Mouse (Mus musculus): Measurements from ENCODE around the gene Khnyn. TPM values are rescaled to one million over a fixed set of nuclear protein-coding genes. Genes with fewer than 3 reads are reported as not detected.

Gene Khnyn
- polyA plus RNA-seq, 1 experiment, result 35.5 TPM

DNA sequence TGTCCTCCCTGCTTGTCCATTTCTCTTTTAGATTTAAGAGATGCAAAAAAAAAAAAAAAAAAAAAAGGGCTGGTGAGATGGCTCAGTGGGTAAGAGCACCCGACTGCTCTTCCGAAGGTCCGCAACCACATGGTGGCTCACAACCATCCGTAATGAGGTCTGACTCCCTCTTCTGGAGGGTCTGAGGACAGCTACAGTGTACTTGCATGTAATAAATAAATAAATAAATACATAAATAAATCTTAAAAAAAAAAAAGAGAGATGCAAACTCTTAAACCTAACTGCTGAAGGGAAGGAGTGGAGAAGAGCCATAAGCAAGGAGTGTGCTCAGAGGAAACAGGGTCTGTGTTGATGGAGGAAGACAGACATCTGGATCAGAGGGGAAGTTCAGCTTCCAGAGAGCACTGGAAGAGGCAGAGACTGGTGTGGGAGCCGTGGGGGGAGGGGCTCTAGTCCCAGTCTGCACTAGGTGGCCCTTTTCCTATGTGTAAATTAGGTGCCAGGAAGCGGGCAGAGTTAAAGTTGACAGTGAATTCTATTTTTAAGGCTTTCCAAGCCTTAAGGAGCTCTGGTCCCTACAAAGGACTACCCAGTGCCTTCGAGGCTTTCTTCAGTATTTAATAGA lies 6.3 kb upstream of the Khnyn start:
- peaks cover 18% of the 10 kb centered on the region for H3K4me1 ChIP-seq (replicated peaks; ENCODE audit: control insufficient read depth, insufficient read depth, low read length)
- TF ChIP-seq POLR2A (IDR thresholded peaks at IDR 0.05; ENCODE audit: control insufficient read depth, extremely low read depth, insufficient read depth, low read length, poor library complexity) (no peak), CTCF (IDR thresholded peaks at IDR 0.05; ENCODE audit: borderline replicate concordance, control insufficient read depth, extremely low read depth, insufficient read depth, low read length, poor library complexity) (no peak)
- no peak for DNase-seq
- H3K27me3 ChIP-seq (ENCODE audit: control insufficient read depth, insufficient read depth, low read length), result peaks cover 2% of the 10 kb centered on the region; the same call in 1 of the 2 replicates
- H3K27ac ChIP-seq (ENCODE audit: control insufficient read depth, insufficient read depth, low read length), result no peak overlapping the region
- WGBS, result 13% methylated on average over 7 of the region's 7 CpGs
- H3K36me3 ChIP-seq (ENCODE audit: control insufficient read depth, insufficient read depth, low read length), result no peaks in the 10 kb centered on the region
- H3K4me3 ChIP-seq (ENCODE audit: control insufficient read depth, insufficient read depth, low read length), result no peak overlapping the region

DNA sequence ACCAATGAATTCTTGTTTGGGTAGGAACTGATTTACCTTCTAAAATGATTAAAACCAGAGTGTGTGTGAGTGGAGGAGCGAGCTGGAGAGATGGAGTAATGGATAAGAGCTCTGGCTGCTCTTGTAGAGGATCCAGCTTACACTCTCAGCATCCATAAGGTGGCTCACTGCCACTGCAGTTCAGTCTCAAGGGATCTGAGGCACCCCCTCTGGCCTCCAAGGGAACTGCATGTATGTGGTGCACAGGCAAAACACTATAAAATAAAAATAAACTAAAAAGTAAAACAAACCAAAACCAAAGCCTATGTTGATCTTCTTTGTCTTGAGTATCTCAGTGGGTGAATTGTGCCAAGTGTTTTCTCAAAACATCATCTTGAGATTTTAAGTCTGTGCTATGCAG lies 5.1 kb upstream of the Khnyn start:
- TF ChIP-seq POLR2A (IDR thresholded peaks at IDR 0.05; ENCODE audit: control insufficient read depth, extremely low read depth, insufficient read depth, low read length, poor library complexity) (no peak), CTCF (IDR thresholded peaks at IDR 0.05; ENCODE audit: borderline replicate concordance, control insufficient read depth, extremely low read depth, insufficient read depth, low read length, poor library complexity) (no peak; the same call in 1 of the 2 replicates)
- Histone ChIP-seq H3K36me3 (ENCODE audit: control insufficient read depth, insufficient read depth, low read length) (no peaks in the 10 kb centered on the region), H3K27me3 (ENCODE audit: control insufficient read depth, insufficient read depth, low read length) (peaks cover 2% of the 10 kb centered on the region; the same call in 1 of the 2 replicates), H3K27ac (ENCODE audit: control insufficient read depth, insufficient read depth, low read length) (no peak overlapping the region), H3K4me3 (ENCODE audit: control insufficient read depth, insufficient read depth, low read length) (no peak overlapping the region), H3K4me1 (replicated peaks; ENCODE audit: control insufficient read depth, insufficient read depth, low read length) (peaks cover 11% of the 10 kb centered on the region)
- 17% methylated on average over 1 of the region's 1 CpGs for WGBS
- peak; percentile 83 for DNase-seq

DNA sequence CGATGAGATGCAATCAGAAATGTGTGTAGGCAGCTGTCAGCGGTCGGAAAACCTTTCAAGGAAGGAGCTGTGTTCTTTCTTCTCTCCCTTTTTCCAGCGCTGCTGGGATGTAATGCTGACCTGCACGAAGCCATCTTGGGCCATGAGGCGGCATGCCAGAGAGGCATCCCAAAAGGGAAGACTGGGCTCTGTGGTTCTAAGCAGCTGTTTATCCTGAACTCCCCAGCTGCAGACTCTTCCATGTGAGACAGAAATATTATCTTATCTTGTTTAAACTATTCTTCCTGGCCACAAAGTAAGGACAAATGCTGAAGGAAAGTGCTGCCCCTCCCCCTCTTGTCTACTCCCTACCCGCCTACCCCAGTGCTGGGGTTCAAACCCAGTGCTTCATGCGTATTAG lies 3.8 kb upstream of the Khnyn start:
- H3K4me3 ChIP-seq (ENCODE audit: control insufficient read depth, insufficient read depth, low read length), result no peak overlapping the region

DNA sequence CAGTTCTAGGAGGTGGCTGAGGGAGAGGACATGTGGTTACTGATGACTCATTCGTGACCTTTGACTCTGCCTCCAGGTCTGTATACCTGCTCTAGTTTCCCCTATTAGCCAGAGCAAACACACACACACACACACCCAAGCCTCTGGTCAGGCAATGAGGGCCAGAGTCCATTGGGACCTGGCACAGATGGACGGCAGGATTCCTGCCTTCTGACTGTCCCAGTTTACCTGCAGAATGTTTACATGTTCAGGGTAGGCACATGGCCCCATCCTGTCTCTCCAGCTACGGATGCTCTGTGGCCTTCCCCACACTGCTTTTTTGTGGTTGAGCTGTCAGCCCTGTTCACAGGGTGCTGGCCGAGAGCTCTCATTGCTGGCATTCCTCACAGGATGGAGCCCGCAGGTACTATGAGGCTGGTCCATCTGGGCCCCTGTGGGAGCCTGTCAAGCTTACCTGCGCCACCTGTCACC lies 2.5 kb upstream of the Khnyn start:
- Histone ChIP-seq H3K4me3 (ENCODE audit: control insufficient read depth, insufficient read depth, low read length) (no peak overlapping the region), H3K36me3 (ENCODE audit: control insufficient read depth, insufficient read depth, low read length) (peaks cover 2% of the 10 kb centered on the region; the same call in 1 of the 2 replicates), H3K27ac (ENCODE audit: control insufficient read depth, insufficient read depth, low read length) (no peak overlapping the region), H3K27me3 (ENCODE audit: control insufficient read depth, insufficient read depth, low read length) (peaks cover 2% of the 10 kb centered on the region; the same call in 1 of the 2 replicates), H3K4me1 (replicated peaks; ENCODE audit: control insufficient read depth, insufficient read depth, low read length) (peaks cover 25% of the 10 kb centered on the region)
- peak; percentile 16 for DNase-seq
- TF ChIP-seq POLR2A (IDR thresholded peaks at IDR 0.05; ENCODE audit: control insufficient read depth, extremely low read depth, insufficient read depth, low read length, poor library complexity) (no peak), CTCF (IDR thresholded peaks at IDR 0.05; ENCODE audit: borderline replicate concordance, control insufficient read depth, extremely low read depth, insufficient read depth, low read length, poor library complexity) (no peak)
- WGBS, result 12% methylated on average over 6 of the region's 6 CpGs

More for the DNA sequence above, 3.8 kb upstream of the Khnyn start:
- H3K27me3 ChIP-seq (ENCODE audit: control insufficient read depth, insufficient read depth, low read length), result peaks cover 2% of the 10 kb centered on the region; the same call in 1 of the 2 replicates
- 92% methylated on average over 8 of the region's 8 CpGs for WGBS
- peaks cover 16% of the 10 kb centered on the region for H3K4me1 ChIP-seq (replicated peaks; ENCODE audit: control insufficient read depth, insufficient read depth, low read length)
- H3K27ac ChIP-seq (ENCODE audit: control insufficient read depth, insufficient read depth, low read length), result no peak overlapping the region
- H3K36me3 ChIP-seq (ENCODE audit: control insufficient read depth, insufficient read depth, low read length), result no peaks in the 10 kb centered on the region
- no peak for DNase-seq
- TF ChIP-seq POLR2A (IDR thresholded peaks at IDR 0.05; ENCODE audit: control insufficient read depth, extremely low read depth, insufficient read depth, low read length, poor library complexity) (no peak), CTCF (IDR thresholded peaks at IDR 0.05; ENCODE audit: borderline replicate concordance, control insufficient read depth, extremely low read depth, insufficient read depth, low read length, poor library complexity) (no peak)

DNA sequence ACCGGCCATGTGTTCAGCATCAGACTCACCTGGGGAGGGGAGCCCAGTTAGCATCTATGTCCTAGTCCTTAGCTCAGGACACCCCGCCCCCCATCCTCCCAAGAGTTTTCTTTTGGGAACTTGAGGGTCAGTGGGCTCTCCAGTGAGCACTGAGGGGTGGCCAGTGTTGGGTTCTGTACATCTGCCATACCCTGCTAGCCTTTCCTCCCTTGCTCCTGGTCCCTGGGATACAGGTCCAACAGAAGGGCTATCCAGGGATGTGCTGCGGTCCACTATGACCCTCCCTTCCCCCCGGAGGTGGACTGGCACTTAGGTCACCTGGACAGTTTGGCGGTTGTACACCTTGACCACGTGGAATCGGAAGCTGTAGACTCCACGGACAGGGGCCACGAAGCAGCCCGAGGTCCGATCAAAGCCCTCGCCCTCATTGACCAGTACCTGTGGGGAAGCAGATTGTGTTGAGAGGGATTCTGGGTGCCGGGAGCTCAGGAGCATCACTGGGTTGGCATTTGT lies 1.5 kb upstream of the Khnyn start:
- no peak for DNase-seq
- TF ChIP-seq POLR2A (IDR thresholded peaks at IDR 0.05; ENCODE audit: control insufficient read depth, extremely low read depth, insufficient read depth, low read length, poor library complexity) (no peak), CTCF (IDR thresholded peaks at IDR 0.05; ENCODE audit: borderline replicate concordance, control insufficient read depth, extremely low read depth, insufficient read depth, low read length, poor library complexity) (no peak)
- H3K4me1 ChIP-seq (replicated peaks; ENCODE audit: control insufficient read depth, insufficient read depth, low read length), result peaks cover 25% of the 10 kb centered on the region
- no peak overlapping the region for H3K27ac ChIP-seq (ENCODE audit: control insufficient read depth, insufficient read depth, low read length)
- WGBS, result 95% methylated on average over 13 of the region's 13 CpGs
- H3K27me3 ChIP-seq (ENCODE audit: control insufficient read depth, insufficient read depth, low read length), result no peaks in the 10 kb centered on the region
- peaks cover 9% of the 10 kb centered on the region; the same call in 1 of the 2 replicates for H3K36me3 ChIP-seq (ENCODE audit: control insufficient read depth, insufficient read depth, low read length)
- no peak overlapping the region for H3K4me3 ChIP-seq (ENCODE audit: control insufficient read depth, insufficient read depth, low read length)

DNA sequence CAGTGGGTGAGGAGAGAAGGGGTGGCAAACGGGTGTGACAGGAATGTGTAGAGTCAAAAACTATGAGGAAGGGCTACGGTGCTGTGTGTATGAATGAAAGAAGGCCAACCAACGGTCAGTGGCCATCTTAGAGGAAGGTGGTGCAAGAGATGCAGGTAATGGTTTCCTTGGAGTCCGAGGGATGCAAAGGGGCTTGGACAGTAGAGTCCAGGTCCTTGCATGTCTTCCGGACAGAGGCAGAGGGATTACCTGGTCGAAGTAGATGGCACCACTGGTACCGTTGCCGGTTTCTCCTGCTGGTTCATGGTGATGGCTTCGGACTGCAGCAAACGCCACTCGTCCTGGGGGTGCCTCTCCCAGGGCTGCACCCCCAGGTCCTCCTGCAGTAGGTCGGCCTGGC lies 1.1 kb upstream of the Khnyn start:
- WGBS, result 97% methylated on average over 12 of the region's 12 CpGs
- H3K4me3 ChIP-seq (ENCODE audit: control insufficient read depth, insufficient read depth, low read length), result no peak overlapping the region
- TF ChIP-seq CTCF (IDR thresholded peaks at IDR 0.05; ENCODE audit: borderline replicate concordance, control insufficient read depth, extremely low read depth, insufficient read depth, low read length, poor library complexity) (no peak), POLR2A (IDR thresholded peaks at IDR 0.05; ENCODE audit: control insufficient read depth, extremely low read depth, insufficient read depth, low read length, poor library complexity) (no peak)
- DNase-seq, result no peak
- H3K36me3 ChIP-seq (ENCODE audit: control insufficient read depth, insufficient read depth, low read length), result peaks cover 13% of the 10 kb centered on the region
- H3K4me1 ChIP-seq (replicated peaks; ENCODE audit: control insufficient read depth, insufficient read depth, low read length), result peaks cover 25% of the 10 kb centered on the region
- no peak overlapping the region for H3K27ac ChIP-seq (ENCODE audit: control insufficient read depth, insufficient read depth, low read length)
- no peaks in the 10 kb centered on the region for H3K27me3 ChIP-seq (ENCODE audit: control insufficient read depth, insufficient read depth, low read length)
